Mouse (Mus musculus) splenic B cell, adult 2 months (primary cell): Measurements from ENCODE around the gene Ak5.

Experiments
- DNase-seq: peaks from one replicate; pipeline ENCODE4 v3.0.0-alpha.2; 2011; ENCODE audit warnings: low read depth, low spot score
- H3K27me3 ChIP-seq: 2 replicates; pipeline ENCODE4 v1.6.1; 2012; ENCODE audit warnings: mild to moderate bottlenecking, low read length, moderate library complexity, mixed read lengths; ENCODE audit not compliant: control insufficient read depth, poor library complexity, insufficient read depth, severe bottlenecking
- H3K36me3 ChIP-seq: 2 replicates; pipeline ENCODE4 v1.6.1; 2012; ENCODE audit warnings: mild to moderate bottlenecking, low read length, moderate library complexity, mixed read lengths; ENCODE audit not compliant: control insufficient read depth, poor library complexity, insufficient read depth, severe bottlenecking

Gene Ak5

DNA sequence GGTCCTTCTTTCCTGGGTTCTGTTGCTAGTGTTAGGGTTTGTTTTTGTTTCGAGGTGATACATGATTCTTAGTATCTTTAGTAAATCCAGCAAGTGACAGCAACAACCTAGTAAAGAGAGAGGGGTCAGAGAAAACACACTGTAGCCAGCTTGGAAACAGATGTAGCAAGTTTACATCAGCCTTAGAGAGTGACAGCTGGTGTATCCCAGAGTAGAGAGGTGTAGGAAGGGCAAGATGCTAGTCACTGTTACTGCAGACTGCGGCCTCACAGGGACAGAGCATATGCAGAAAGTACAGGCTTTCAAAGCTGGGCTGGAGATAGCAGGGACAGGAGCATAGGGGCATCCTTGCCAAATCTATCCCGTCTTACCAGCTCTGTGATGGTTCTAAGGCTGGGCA, 1.6 kb upstream of the Ak5 start:
- no peaks in the 10 kb centered on the region for H3K27me3 ChIP-seq
- no peaks in the 10 kb centered on the region for H3K36me3 ChIP-seq
- DNase-seq, result no peak

DNA sequence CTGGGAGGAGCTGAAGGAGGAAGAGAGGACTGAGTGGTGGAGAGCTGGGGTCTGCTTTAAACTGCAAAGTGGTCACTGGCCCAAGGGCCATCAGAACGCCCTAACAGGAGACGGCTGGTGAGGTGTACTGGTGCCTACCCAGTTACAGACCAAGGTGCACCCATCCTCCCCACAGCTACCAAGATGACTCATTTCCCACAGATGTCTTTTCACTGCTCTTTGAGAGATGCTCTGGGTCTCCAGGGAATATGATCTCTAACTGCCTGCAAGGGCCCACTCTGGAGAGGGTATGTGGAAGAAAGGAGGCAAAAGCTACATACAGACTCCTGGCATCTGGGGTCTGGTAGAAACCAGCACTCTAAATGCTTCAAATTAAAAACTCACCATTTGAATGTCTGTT, 633 bp upstream of the Ak5 start:
- H3K27me3 ChIP-seq, result no peaks in the 10 kb centered on the region
- no peaks in the 10 kb centered on the region for H3K36me3 ChIP-seq
- no peak for DNase-seq

DNA sequence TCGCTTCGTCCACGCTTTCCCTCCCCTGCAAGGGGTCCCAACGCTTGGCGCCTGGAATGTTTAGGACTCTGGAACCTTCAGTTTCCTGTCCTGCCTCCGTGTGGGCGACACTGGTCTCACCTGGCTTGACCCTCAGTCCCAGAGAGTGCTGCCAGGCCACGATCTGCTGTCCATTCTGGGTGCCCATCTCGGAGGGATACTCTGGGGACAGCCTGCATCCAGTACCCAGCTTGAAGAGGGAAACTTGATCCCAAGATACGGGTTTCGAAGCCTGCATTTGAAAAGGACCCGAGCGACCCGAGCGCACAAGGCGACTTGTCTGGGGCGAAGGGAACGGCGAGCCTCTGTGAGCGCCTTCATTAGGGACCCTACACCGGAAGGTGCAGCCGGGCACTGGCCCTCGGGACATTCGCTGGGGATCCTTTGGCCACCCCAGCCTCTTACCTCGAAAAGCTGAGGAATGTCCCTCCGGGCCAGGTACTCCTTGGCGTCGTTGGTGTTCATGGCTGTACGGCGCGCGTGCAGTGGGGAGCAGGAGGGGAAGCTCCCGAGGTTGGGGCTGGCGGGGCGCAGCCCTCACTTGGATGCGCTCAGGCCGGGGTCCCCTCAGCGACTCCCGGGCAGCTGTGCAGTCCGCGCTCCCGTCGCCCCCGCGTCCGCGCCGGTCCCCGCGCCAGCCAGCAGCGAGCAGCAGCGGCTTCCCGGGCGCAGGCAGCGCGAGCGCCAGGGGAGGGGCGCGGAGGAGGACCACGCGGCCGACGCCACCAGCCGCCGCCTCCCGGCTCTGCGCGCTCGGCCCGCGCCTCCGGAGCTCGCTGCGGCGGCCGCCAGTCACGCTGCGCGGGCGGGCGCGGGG, 576 bp downstream of the Ak5 start:
- DNase-seq, result no peak
- no peaks in the 10 kb centered on the region for H3K27me3 ChIP-seq
- H3K36me3 ChIP-seq, result no peaks in the 10 kb centered on the region

DNA sequence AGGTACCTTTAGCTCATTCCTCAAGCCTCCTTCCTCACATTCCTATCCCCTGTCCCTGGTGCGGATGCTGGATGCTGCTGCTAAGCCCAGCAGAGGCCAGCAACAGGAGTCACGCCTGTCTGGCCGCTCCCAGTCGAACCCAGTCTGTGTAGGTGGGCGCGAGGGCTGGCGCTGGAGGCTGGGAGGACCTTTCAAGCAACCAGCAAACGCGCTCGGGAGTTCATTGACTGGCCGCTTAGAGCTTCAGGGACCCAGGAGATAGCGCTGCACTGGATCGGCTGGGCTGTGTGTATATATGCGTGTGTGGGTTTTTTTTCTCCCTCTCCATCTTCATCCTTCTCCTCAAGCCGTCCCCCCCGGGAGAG, 1.2 kb downstream of the Ak5 start:
- no peak for DNase-seq
- no peaks in the 10 kb centered on the region for H3K27me3 ChIP-seq
- H3K36me3 ChIP-seq, result no peaks in the 10 kb centered on the region

DNA sequence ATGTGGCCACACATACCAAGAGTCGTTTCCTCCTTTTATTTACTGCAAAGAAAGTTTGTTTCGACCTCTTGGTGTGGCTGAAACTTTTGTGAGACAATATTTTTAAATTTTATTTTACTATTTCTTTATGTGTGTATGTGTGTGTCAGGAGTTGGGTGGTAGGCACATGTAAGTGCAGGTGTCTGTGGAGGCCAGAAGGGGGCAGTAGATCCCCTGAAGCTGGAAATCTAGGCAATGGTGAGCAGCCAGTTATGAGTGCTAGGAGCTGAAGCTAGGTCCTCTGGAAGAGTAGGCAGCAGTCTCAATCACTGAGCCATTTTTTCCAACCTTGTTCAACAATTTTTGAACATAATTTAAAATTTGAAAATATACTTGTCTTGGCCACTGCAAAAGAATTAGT, 9.6 kb downstream of the Ak5 start:
- no peaks in the 10 kb centered on the region for H3K27me3 ChIP-seq
- H3K36me3 ChIP-seq, result no peaks in the 10 kb centered on the region
- no peak for DNase-seq

DNA sequence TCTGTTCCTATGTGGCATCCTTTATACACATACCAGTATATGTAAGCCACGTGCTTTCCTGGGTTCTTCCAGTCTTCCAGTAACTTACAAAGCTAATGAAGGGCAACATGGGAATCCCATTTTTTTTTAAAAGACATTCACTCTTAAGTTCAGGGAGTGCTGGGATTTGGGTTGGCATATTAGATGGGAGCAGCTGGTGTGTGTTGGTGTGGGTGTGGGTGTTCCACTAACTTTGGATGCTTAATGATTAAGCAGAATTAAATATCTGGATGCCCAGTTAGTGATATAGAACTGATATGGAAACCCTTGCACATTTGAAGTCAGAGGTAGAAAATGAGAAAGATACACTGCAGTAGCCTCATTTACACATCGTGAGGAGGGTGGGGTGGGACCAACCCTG, 16.2 kb downstream of the Ak5 start:
- Histone ChIP-seq H3K36me3 (no peaks in the 10 kb centered on the region), H3K27me3 (no peaks in the 10 kb centered on the region)
- no peak for DNase-seq

DNA sequence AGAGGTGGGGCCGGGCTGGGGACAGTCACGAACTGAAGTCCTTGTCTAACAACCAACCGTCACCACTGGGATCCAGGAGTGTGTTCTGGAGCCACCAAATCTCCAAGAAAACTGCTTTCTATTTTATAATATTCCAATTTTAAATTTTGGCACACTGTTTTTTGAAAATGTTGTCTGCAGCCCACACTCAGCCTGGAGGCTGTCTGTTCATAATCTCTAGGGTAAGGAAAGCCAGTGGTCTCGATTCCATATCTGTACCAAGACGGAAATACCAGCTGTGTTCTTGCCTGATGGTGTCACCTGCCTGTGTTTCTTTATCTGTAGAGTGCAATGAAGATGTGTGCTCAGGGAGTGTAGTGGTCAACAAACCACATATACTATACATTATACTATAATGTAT, 23.6 kb downstream of the Ak5 start:
- Histone ChIP-seq H3K36me3 (no peaks in the 10 kb centered on the region), H3K27me3 (no peaks in the 10 kb centered on the region)
- no peak for DNase-seq

DNA sequence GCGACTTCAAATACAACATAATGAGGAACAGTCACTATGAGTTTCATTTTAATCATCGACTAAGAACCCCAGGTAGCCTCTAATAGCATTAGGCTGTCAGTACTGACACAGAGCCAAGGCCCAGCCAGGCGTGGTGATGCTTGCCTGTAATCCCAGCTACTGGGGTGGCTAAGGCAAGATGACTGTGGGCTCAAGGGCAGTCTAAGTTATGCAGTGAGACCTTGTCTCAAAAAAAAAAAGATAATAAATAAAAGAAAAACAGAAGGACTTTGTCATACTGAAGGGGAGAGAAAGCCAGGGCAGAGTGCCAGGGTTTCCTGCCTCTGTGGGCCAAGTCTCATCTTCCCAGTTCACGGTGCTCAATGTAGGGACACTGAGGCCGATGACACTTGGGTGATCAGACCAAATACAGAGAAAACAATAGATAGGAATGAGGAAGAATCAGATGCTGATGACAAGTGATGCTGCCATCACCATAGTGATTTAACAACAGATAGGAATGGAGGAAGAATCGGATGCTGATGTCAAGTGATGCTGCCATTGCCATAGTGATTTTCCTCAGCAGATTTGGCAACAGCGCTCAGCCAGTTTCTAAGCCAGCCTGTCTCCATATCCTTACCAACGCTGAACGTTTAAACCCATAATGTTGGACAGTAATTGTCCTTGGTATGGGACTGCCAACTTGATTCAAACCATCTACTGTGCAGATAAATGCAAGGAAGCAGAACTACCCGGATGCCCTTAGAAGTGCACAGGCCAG, 42.9 kb downstream of the Ak5 start:
- Histone ChIP-seq H3K27me3 (no peaks in the 10 kb centered on the region), H3K36me3 (no peaks in the 10 kb centered on the region)
- DNase-seq, result no peak

DNA sequence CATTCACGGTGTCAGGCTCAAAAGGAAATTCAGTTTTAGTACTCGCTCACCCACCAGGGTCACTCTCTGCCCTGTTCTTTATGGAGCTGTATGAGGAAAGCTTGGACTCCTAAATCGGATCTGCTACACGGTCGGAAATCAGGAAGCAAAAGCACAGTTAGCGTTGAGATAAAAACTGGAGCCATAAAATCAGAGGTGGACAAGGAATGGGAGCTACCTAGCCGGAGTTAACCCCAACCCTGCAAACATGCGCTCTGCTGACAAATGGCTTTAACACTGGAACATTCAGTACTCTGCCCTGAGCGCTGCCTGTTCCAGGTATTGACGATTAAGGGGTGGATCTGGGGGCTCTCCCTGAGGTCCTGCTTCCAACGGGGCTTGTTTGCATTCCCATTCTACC, 47.6 kb downstream of the Ak5 start:
- H3K27me3 ChIP-seq, result no peaks in the 10 kb centered on the region
- DNase-seq, result no peak
- no peaks in the 10 kb centered on the region for H3K36me3 ChIP-seq

DNA sequence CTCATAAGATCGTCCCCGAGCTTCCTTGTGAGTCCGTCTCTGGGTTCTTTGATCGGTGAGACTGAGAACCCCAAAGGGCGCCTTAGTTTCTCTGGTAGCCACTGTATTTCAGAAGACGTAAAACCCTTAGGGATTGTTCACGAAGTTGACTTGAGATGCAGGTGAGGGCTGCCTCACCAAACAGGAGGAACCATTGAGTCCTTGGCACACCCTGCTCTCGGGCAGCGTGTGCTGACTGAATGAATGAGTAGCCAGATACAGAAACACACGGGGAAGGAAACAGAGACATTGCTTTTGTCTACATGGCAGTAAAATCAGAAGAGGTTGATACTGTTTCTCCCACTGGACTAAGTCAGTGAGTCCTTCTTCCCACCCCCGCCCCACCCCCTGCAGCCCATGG, 48.1 kb downstream of the Ak5 start:
- DNase-seq, result no peak
- no peaks in the 10 kb centered on the region for H3K36me3 ChIP-seq
- no peaks in the 10 kb centered on the region for H3K27me3 ChIP-seq

DNA sequence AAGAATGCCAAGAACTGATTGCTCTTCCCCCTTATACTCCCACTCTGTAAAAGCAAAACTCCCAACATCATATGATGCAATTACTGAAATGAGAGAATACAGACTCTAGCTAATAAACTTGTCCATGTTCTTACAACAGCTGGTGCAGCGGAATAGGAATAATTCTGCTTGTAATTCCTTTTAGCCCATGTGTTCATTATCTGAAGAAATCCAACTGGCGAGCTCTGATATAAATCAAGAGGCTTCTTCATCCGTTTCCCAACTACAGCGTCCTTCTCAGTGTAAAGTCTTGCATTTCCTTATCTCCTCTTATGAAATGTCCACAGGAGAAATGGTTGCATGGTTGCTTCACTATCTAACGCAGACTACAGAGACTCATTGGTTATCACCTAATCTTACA, 59.1 kb downstream of the Ak5 start:
- Histone ChIP-seq H3K27me3 (no peaks in the 10 kb centered on the region), H3K36me3 (no peaks in the 10 kb centered on the region)
- no peak for DNase-seq

DNA sequence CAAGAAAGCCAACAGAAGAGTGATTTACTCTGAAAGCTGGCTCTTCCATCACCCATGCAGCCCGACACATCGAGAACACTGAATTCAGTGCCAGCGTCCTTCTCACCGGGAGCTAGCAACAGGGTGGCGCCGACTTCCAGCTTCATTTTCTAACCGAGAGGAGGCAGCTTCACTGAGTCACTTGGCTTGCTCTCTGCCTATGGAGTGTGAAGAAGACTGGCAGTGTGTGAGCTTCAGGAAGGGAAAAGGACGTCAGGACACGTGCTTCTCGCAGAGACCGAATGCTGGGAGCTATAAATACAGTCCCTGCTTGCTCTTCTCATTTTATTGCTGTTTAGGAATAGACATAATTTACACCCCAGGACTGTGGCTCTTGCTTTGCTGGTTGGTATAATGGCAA, 62.3 kb downstream of the Ak5 start:
- no peaks in the 10 kb centered on the region for H3K27me3 ChIP-seq
- H3K36me3 ChIP-seq, result no peaks in the 10 kb centered on the region
- DNase-seq, result no peak

DNA sequence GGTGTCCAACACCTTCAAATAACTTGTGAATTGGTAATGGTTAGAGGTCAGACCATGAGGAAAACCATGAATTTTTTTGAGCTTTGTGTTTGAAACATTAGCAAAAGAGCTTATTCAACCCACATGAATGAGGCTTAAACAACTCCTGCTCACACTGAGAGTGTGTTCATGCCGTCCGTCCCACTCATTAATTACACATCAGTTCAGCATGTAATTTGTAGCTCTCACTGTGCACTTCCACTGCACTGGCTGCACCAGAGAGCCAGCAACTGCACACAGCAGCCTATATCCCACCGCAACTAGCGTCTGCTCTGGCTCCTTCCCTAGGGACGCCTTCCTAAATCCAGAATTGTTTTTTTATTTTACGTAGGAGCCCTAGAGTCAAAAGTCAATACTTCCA, 68.5 kb downstream of the Ak5 start:
- DNase-seq, result no peak
- Histone ChIP-seq H3K36me3 (no peaks in the 10 kb centered on the region), H3K27me3 (no peaks in the 10 kb centered on the region)

DNA sequence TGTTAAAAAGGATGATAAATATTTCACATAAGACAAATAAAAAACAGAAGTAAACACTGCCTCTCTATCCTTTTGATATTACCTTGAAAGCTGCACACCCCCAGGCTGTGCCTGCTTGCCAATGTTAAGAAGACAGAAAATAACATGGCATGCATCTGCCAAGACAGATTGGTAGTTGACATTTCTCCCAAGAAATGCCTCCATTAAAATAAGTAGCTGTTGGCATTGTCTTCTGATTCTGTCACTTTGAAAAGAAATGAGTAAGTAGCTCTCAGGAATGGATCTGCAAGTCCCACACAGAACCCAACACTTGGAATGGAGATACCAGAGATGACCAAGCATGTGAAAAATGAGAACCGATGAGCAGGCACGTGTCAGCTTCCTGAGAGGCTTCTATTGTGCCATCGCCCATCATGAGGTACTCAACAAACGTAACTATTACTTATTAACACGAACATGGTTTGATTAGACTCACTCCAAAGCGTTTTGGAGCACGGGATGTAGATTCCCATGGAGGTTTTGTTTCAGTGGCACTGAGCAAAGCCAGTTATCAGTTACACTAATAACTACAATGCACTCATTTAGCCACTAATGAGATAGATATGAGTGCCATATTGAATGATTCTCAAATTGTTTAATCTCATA, 71.6 kb downstream of the Ak5 start:
- Histone ChIP-seq H3K36me3 (no peaks in the 10 kb centered on the region), H3K27me3 (no peaks in the 10 kb centered on the region; the same call in 1 of the 2 replicates)
- DNase-seq, result no peak

DNA sequence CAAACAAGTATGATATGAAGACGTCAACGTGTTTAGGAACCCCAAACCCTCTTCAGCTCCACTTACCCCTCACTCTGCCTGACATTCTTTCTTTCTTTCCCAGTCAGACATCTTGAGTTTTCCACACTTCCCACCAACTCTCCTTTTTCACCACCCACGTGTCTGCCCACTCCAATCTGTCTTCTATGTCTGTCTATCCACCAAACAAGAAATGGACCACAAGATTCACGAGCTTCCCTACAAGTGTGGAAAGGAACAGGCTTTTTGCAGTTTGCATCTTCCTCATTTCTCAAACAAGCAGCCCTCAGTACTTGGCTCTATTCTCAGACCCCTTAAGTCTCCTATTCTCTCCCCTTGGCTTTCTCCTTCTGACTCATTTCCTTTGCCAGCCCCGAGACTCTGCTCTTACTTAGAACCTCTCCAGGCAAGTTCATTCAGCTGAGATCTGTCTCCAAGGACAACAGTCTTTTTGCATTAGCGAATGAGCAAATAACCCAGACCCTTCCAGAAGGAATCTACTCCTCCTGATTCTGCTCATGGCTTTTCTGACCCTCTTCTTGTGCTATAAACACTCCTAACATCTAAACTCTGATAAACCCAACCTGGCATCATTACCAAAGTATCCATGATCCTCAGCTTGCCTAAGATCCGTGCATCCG, 75.3 kb downstream of the Ak5 start:
- no peaks in the 10 kb centered on the region for H3K36me3 ChIP-seq
- no peak for DNase-seq
- no peaks in the 10 kb centered on the region; the same call in 1 of the 2 replicates for H3K27me3 ChIP-seq
